Mouse (Mus musculus) embryonic facial prominence, embryonic 11.5 days (tissue): ENCODE data around the gene Mapk10. TPM values are rescaled to one million over a fixed set of nuclear protein-coding genes. Genes with fewer than 3 reads are reported as not detected.

Experiments used
- ATAC-seq: fragments of 200-750 bp; cut with Nextera tagmentation; replicated peaks from 2 replicates; pipeline ENCODE4 v1.8.0; 2017; ENCODE audit warnings: low read depth; ENCODE audit not compliant: insufficient number of reproducible peaks, low FRiP score, low TSS enrichment
- DNase-seq: peaks from one replicate; pipeline ENCODE4 v3.0.0-alpha.2; 2015; ENCODE audit warnings: low spot score
- H3K27ac ChIP-seq: fragments of 300-500 bp; sonication (generic); replicated peaks from 2 replicates; pipeline ENCODE4 v1.5.1; 2014; ENCODE audit warnings: mild to moderate bottlenecking, low read depth, low read length, control low read depth
- H3K27me3 ChIP-seq: fragments of 300-500 bp; sonication (generic); 2 replicates; pipeline ENCODE4 v1.6.1; 2014; ENCODE audit warnings: mild to moderate bottlenecking, low read length, moderate library complexity, mixed read lengths; ENCODE audit not compliant: control insufficient read depth, insufficient read depth
- H3K36me3 ChIP-seq: fragments of 300-500 bp; sonication (generic); replicated peaks from 2 replicates; pipeline ENCODE4 v1.6.1; 2014; ENCODE audit warnings: low read depth, mild to moderate bottlenecking, low read length, moderate library complexity, mixed read lengths; ENCODE audit not compliant: control insufficient read depth, insufficient read depth
- H3K4me1 ChIP-seq: fragments of 300-500 bp; sonication (generic); 2 replicates; pipeline ENCODE4 v1.6.1; 2014; ENCODE audit warnings: low read length, mixed read lengths; ENCODE audit not compliant: control insufficient read depth, insufficient read depth
- H3K4me2 ChIP-seq: fragments of 300-500 bp; sonication (generic); 2 replicates; pipeline ENCODE4 v1.6.1; 2014; ENCODE audit warnings: low read depth, mild to moderate bottlenecking, control low read depth, low read length, moderate library complexity
- H3K4me3 ChIP-seq: fragments of 300-500 bp; sonication (generic); 2 replicates; pipeline ENCODE4 v1.5.1; 2014; ENCODE audit warnings: low read depth, low read length, control low read depth
- H3K9ac ChIP-seq: fragments of 300-500 bp; sonication (generic); replicated peaks from 2 replicates; pipeline ENCODE4 v1.6.1; 2014; ENCODE audit warnings: mild to moderate bottlenecking, control low read depth, low read length
- H3K9me3 ChIP-seq: fragments of 300-500 bp; sonication (generic); replicated peaks from 2 replicates; pipeline ENCODE4 v1.6.1; 2016; ENCODE audit warnings: mild to moderate bottlenecking, low read length, inconsistent platforms, mixed read lengths; ENCODE audit not compliant: control insufficient read depth
- WGBS: fragments of 180-500 bp; shearing (Covaris S2); extraction: QIAGEN DNeasy Blood & Tissue Kit; methylation state at CpG from one replicate; pipeline ENCODE4 v1.1.7; 2014; 5-methylcytosine and 5-hydroxymethylcytosine counted together
- polyA plus RNA-seq: library from polyadenylated mRNA; unstranded; fragments of >200 nt; fragmentation: Nextera tagmentation; extraction: Ambion mirVana; gene quantifications from 2 replicates; pipeline ENCODE4 v1.2.1, GENCODE M21; 2014

The Mapk10 gene
- polyA plus RNA-seq, result 11.9 and 15.8 TPM in 2 replicates

DNA sequence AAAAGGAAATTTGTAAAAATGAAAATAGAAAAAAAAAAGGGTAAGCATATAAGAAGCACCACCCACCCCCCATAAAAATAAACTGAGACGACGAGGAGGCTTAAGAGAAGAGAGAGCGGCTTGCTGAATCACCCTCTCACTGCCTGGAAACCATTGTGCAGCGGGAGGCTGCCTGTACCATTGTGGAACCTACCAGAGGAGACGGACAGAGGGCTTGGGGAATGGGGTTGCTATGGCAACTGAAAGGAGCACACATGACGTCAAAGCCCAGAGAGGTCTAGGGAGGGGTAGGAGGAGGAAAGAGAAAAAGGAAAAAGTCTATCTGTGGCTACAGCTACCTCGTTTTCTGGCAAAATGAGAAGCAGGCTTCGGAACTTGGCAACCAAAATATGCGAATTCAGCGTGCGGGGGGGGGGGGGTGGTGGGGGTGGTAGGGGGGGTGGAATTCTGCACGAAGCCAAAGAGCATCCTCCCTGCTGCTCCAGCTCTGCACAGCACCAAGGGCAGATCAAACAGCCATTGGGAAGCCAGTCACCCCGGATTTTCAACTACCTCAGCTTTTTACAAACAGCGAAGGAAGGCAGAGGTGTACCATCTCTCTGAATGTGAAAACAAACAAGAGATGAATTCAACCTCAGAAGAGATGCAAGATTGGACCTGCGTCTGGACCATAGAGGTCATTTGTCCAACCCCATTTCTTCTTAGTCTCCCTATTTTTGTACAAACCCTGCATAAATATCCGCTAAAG lies at the start of gene Mapk10:
Gene Mapk10 (minus strand): TSS at position 234 of the 748 bp plus-strand sequence.
- H3K36me3 ChIP-seq, result no peaks in the 10 kb centered on the region
- peak within 1 kb of the TSS; percentile 19 for H3K4me2 ChIP-seq
- no peak within 1 kb of the TSS for H3K9ac ChIP-seq
- no peaks in the 10 kb centered on the region for H3K4me1 ChIP-seq
- DNase-seq (peak; percentile 93), ATAC-seq (peak; percentile 95)
- H3K4me3 ChIP-seq, result peak within 1 kb of the TSS; percentile 15
- no peaks in the 10 kb centered on the region for H3K27me3 ChIP-seq
- no peak within 1 kb of the TSS for H3K27ac ChIP-seq
- 9% methylated on average over 15 of the region's 16 CpGs for WGBS
- H3K9me3 ChIP-seq, result no peaks in the 10 kb centered on the region

DNA sequence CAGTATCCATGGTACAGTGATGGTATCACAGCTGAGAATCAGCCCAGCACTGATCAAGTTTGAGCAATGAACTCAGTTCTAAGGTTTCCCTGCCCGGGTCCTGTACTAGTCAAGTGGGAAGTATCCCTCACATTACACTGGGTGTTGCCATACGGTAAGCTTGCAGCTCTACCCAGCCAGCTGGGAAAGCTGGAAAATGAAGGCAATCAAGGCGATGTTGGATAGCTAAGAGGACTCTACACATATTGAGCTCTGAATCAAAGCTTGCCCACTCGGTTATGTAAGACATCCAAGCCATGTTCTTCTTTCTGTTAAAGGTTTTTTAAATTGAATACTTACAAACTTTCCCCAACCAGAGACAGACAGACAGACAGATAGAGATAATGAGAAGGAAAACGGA lies 45.0 kb upstream of the Mapk10 start:
- H3K4me1 ChIP-seq, result no peaks in the 10 kb centered on the region
- no peaks in the 10 kb centered on the region for H3K27me3 ChIP-seq
- 85% methylated on average over 5 of the region's 5 CpGs for WGBS
- no peak overlapping the region for H3K4me2 ChIP-seq
- H3K36me3 ChIP-seq, result no peaks in the 10 kb centered on the region
- DNase-seq (no peak), ATAC-seq (no peak)
- no peak overlapping the region for H3K27ac ChIP-seq
- no peaks in the 10 kb centered on the region for H3K9me3 ChIP-seq
- no peak overlapping the region for H3K4me3 ChIP-seq
- no peak overlapping the region for H3K9ac ChIP-seq

DNA sequence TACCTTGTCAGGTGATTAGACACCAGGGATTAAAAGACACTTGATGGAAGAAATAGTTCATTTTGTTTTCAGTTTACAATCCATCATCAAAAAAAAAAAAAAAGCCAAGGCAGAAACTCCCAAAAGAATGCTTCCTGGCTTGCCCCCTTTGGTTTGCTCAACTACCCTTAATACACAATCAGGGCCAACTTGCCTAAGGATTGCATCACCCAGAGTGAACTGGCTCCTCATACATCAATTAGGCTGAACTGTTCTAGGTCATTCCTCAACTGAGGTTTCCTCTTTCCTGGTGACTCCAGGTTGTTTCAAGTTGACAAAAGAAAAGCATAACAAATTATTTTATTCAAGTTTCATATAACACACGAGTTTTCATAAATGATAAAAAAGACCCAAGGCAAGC lies 31.3 kb upstream of the Mapk10 start:
- no peak overlapping the region for H3K4me3 ChIP-seq
- H3K4me1 ChIP-seq, result no peaks in the 10 kb centered on the region
- H3K36me3 ChIP-seq, result no peaks in the 10 kb centered on the region
- H3K4me2 ChIP-seq, result no peak overlapping the region
- WGBS, result 74% methylated on average over 1 of the region's 1 CpGs
- ATAC-seq (no peak), DNase-seq (no peak)
- no peaks in the 10 kb centered on the region for H3K9me3 ChIP-seq
- H3K27me3 ChIP-seq, result no peaks in the 10 kb centered on the region
- H3K27ac ChIP-seq, result no peak overlapping the region
- no peak overlapping the region for H3K9ac ChIP-seq

DNA sequence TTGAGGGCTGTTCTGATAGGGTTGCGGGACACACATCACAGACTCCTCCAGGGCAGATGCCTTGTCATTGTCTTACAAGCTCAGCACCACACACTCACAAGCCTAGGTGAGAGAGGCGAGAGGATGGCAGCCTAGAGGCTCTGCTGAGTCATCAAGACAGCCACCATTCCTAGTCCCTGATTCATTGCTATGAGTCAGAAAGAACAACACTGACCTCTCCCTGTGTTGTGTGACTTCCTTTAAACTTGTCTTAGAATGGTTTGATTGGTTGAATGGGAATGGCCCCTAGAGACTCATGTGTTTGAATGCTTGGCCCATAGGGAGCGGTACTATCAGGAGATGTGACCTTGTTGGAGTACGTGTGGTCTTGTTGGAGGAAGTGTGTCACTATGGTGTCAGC lies 20.7 kb upstream of the Mapk10 start:
- no peak for ATAC-seq
- no peaks in the 10 kb centered on the region for H3K9me3 ChIP-seq
- H3K36me3 ChIP-seq, result no peaks in the 10 kb centered on the region
- H3K4me1 ChIP-seq, result no peaks in the 10 kb centered on the region
- no peaks in the 10 kb centered on the region for H3K27me3 ChIP-seq
- no peak overlapping the region for H3K4me3 ChIP-seq
- no peak for DNase-seq
- WGBS, result 87% methylated on average over 4 of the region's 4 CpGs
- H3K4me2 ChIP-seq, result no peak overlapping the region
- no peak overlapping the region for H3K27ac ChIP-seq
- no peak overlapping the region for H3K9ac ChIP-seq

DNA sequence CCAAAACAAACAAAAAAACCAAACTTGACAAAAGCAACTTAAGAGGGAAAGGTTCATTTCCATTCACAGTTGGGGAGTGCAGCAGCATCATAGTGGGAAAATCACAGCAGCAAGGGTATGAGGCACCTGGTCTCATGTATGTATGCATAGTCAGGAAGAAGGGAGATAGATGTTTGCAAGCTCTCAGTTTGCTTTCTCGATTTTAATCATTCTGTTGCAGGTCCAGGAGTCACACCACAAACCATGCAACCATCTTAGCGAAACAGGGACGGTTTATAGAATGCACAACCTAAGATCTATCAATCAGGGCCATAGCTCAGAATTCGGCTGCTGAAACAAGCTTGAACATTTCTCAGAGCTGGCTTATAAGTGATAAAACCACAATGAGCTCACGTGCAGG lies 19.2 kb upstream of the Mapk10 start:
- Histone ChIP-seq H3K27me3 (no peaks in the 10 kb centered on the region), H3K36me3 (no peaks in the 10 kb centered on the region), H3K4me2 (no peak overlapping the region), H3K4me1 (no peaks in the 10 kb centered on the region), H3K9ac (no peak overlapping the region), H3K4me3 (no peak overlapping the region), H3K9me3 (no peaks in the 10 kb centered on the region), H3K27ac (no peak overlapping the region)
- no peak for ATAC-seq
- no peak for DNase-seq
- 87% methylated on average over 5 of the region's 5 CpGs for WGBS

DNA sequence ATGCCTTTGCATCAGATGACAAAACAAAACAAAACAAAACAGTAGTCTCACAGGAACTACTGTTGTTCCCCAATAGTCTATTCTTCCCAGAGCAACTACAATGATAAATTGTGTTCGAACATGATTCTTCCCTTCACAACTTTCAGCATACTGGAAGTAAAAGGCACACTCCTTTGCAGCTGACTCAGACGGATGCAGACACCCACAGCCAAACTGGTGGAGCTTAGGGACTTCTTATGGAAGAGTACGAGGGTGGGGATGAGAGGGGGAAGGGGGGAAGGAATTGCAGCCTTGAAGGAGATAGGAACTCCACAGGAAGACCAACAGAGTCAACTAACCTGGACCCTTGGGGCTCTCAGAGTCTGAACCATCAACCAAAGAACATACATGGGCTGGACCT lies 18.2 kb upstream of the Mapk10 start:
- Histone ChIP-seq H3K9me3 (no peaks in the 10 kb centered on the region), H3K27ac (no peak overlapping the region), H3K9ac (no peak overlapping the region), H3K27me3 (no peaks in the 10 kb centered on the region), H3K36me3 (no peaks in the 10 kb centered on the region), H3K4me1 (no peaks in the 10 kb centered on the region), H3K4me3 (no peak overlapping the region), H3K4me2 (no peak overlapping the region)
- DNase-seq (no peak), ATAC-seq (no peak)
- 76% methylated on average over 3 of the region's 3 CpGs for WGBS

DNA sequence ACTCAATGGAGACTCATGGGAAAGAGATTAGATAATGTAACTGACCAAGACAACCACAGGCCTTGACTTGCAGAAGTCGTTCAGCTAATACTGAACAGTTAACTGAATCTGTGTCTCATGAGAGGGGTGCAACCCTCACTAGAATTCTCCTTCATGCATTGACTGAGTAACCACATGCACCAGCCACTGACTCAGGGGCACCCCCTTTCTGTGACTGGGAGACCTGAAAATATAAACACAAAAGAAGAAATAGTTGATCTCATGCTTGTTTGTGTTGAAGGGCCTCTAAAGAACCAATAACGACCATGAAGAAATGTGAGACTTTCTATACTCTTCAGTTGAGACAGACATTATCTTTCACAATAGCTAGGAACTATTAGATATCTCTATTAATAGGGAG lies 10.9 kb upstream of the Mapk10 start:
- Histone ChIP-seq H3K9ac (no peak overlapping the region), H3K27me3 (no peaks in the 10 kb centered on the region), H3K4me1 (no peaks in the 10 kb centered on the region), H3K27ac (no peak overlapping the region), H3K36me3 (no peaks in the 10 kb centered on the region), H3K9me3 (no peaks in the 10 kb centered on the region), H3K4me2 (no peak overlapping the region), H3K4me3 (no peak overlapping the region)
- DNase-seq (no peak), ATAC-seq (no peak)
- 60% methylated on average over 2 of the region's 2 CpGs for WGBS

DNA sequence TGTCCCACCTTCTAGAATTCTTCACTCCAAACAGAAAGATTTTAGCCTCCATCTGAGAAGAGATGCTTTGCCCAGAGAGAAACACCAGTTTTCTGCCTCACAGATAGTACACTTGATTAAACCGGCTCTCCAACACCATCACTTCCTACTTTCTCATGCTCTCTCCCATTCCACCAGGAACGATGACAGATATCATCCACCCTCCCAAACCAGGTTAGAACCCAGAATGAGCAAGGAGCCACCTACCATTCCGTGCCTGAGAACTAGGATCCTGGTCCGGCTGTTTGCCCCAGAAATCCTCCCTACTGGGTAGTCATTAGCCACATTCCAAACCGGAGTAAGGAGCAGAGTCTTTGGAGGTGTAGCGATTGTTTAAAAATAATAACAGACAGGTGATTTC lies 490 bp downstream of the Mapk10 start:
- H3K27me3 ChIP-seq, result no peaks in the 10 kb centered on the region
- H3K27ac ChIP-seq, result no peak overlapping the region
- H3K9me3 ChIP-seq, result no peaks in the 10 kb centered on the region
- H3K4me2 ChIP-seq, result peak overlapping the region; percentile 19; the same call in 1 of the 2 replicates
- no peak for DNase-seq
- H3K4me1 ChIP-seq, result no peaks in the 10 kb centered on the region
- no peaks in the 10 kb centered on the region for H3K36me3 ChIP-seq
- 28% methylated on average over 6 of the region's 6 CpGs for WGBS
- H3K4me3 ChIP-seq, result peak overlapping the region; percentile 14
- no peak overlapping the region for H3K9ac ChIP-seq
- peak; percentile 17; the same call in 1 of the 2 replicates for ATAC-seq
